Mouse (Mus musculus) MEL (cell line): ENCODE measurements around the gene Vipr1. TPM values are rescaled to one million over a fixed set of nuclear protein-coding genes. Genes with fewer than 3 reads are reported as not detected.

Experiments used
- DNase-seq: peaks from one replicate; pipeline ENCODE4 v3.0.0; 2011; ENCODE audit warnings: low read depth, low spot score
- H3K27ac ChIP-seq: 2 replicates; pipeline ENCODE4 v1.5.1; 2012; ENCODE audit warnings: low read depth, mild to moderate bottlenecking, control low read depth, low read length, moderate library complexity; ENCODE audit not compliant: control insufficient read depth
- H3K27me3 ChIP-seq, 2 experiments: fragments of 150-350 bp in 1 of 2; sonication (generic) in 1 of 2; 2 replicates each; pipeline ENCODE4 v1.6.1; 2012; ENCODE audit warnings: low read length in 2 of 2, mild to moderate bottlenecking in 2 of 2, improper control_type of control experiment in 1 of 2, moderate library complexity in 1 of 2; ENCODE audit not compliant: insufficient read depth in 2 of 2, control insufficient read depth in 1 of 2
- H3K36me3 ChIP-seq, 2 experiments: 2 replicates each; pipeline ENCODE4 v1.6.1; 2012 to 2014; ENCODE audit warnings: low read length in 2 of 2, improper control_type of control experiment in 1 of 2, inconsistent platforms in 1 of 2, mild to moderate bottlenecking in 1 of 2; ENCODE audit not compliant: insufficient read depth in 2 of 2, control insufficient read depth in 1 of 2
- H3K4me1 ChIP-seq, 2 experiments: fragments of 150-350 bp in 1 of 2; sonication (generic) in 1 of 2; 2 replicates each; pipeline ENCODE4 v1.6.1; 2012; ENCODE audit warnings: low read length in 2 of 2, improper control_type of control experiment in 1 of 2, mild to moderate bottlenecking in 1 of 2; ENCODE audit not compliant: insufficient read depth in 2 of 2, control insufficient read depth in 1 of 2
- H3K4me3 ChIP-seq, 2 experiments: fragments of 150-350 bp in 1 of 2; sonication (generic) in 1 of 2; 2 replicates each; pipeline ENCODE4 v1.5.1; 2012; ENCODE audit warnings: low read depth in 2 of 2, low read length in 2 of 2, mild to moderate bottlenecking in 2 of 2, moderate library complexity in 2 of 2, control low read depth in 1 of 2, improper control_type of control experiment in 1 of 2; ENCODE audit not compliant: control insufficient read depth in 1 of 2, insufficient read depth in 1 of 2
- H3K79me2 ChIP-seq: 2 replicates; pipeline ENCODE4 v1.6.1; 2012; ENCODE audit warnings: mild to moderate bottlenecking, low read length, moderate library complexity; ENCODE audit not compliant: control insufficient read depth, poor library complexity, insufficient read depth
- H3K9ac ChIP-seq: 2 replicates; pipeline ENCODE4 v1.6.1; 2012; ENCODE audit warnings: low read depth, mild to moderate bottlenecking, control low read depth, low read length, moderate library complexity; ENCODE audit not compliant: control insufficient read depth, poor library complexity, severe bottlenecking
- H3K9me3 ChIP-seq: fragments of 150-350 bp; sonication (generic); replicated peaks from 2 replicates; pipeline ENCODE4 v1.6.1; 2012; ENCODE audit warnings: mild to moderate bottlenecking, low read length, improper control_type of control experiment, moderate library complexity; ENCODE audit not compliant: insufficient read depth
- BHLHE40 ChIP-seq: IDR thresholded peaks from 2 replicates; pipeline ENCODE4 v1.6.1; 2012; ENCODE audit warnings: low read depth, mild to moderate bottlenecking, inconsistent platforms, low read length, improper control_type of control experiment, borderline replicate concordance
- CHD1 ChIP-seq: IDR thresholded peaks from 2 replicates; pipeline ENCODE4 v1.6.1; 2012; ENCODE audit warnings: low read depth, mild to moderate bottlenecking, inconsistent platforms, low read length, improper control_type of control experiment
- CTCF ChIP-seq, 3 experiments: IDR thresholded peaks in 2 of 3; conservative IDR thresholded peaks in 1 of 3; 2 replicates each; pipeline ENCODE4 v1.5.1; 2011 to 2012; ENCODE audit warnings: low read length in 3 of 3, low read depth in 2 of 3, mild to moderate bottlenecking in 2 of 3, improper control_type of control experiment in 1 of 3, inconsistent platforms in 1 of 3, mixed read lengths in 1 of 3, moderate library complexity in 1 of 3; ENCODE audit not compliant: control insufficient read depth in 1 of 3, insufficient read depth in 1 of 3, poor library complexity in 1 of 3, severe bottlenecking in 1 of 3
- GATA1 ChIP-seq: IDR thresholded peaks from 2 replicates; pipeline ENCODE4 v1.6.1; 2011; ENCODE audit warnings: low read depth, low read length, improper control_type of control experiment
- HCFC1 ChIP-seq: IDR thresholded peaks from 2 replicates; pipeline ENCODE4 v1.6.1; 2012; ENCODE audit warnings: low read depth, mild to moderate bottlenecking, inconsistent platforms, low read length, improper control_type of control experiment, moderate library complexity
- JUND ChIP-seq: IDR thresholded peaks from 2 replicates; pipeline ENCODE4 v1.6.1; 2011; ENCODE audit warnings: low read depth, mild to moderate bottlenecking, improper control_type of control experiment, low read length
- MAFK ChIP-seq: IDR thresholded peaks from 2 replicates; pipeline ENCODE4 v1.6.1; 2011; ENCODE audit warnings: low read depth, mild to moderate bottlenecking, low read length, improper control_type of control experiment, borderline replicate concordance
- MEF2A ChIP-seq: IDR thresholded peaks from 2 replicates; pipeline ENCODE4 v1.6.1; 2014; ENCODE audit warnings: low read depth, mild to moderate bottlenecking, inconsistent platforms, low read length, improper control_type of control experiment; ENCODE audit not compliant: poor library complexity, insufficient replicate concordance, severe bottlenecking; ENCODE audit errors: extremely low read depth
- MXI1 ChIP-seq: IDR thresholded peaks from 2 replicates; pipeline ENCODE4 v1.6.1; 2011; ENCODE audit warnings: mild to moderate bottlenecking, low read depth, low read length, improper control_type of control experiment
- MYB ChIP-seq: IDR thresholded peaks from 2 replicates; pipeline ENCODE4 v1.6.1; 2011; ENCODE audit warnings: mild to moderate bottlenecking, low read depth, low read length, improper control_type of control experiment
- MYC ChIP-seq: IDR thresholded peaks from 2 replicates; pipeline ENCODE4 v1.6.1; 2011; ENCODE audit warnings: low read depth, mild to moderate bottlenecking, low read length, improper control_type of control experiment, moderate library complexity
- NELFE ChIP-seq: IDR thresholded peaks from 2 replicates; pipeline ENCODE4 v1.6.1; 2011; ENCODE audit warnings: low read depth, low read length, improper control_type of control experiment
- NRF1 ChIP-seq: IDR thresholded peaks from 2 replicates; pipeline ENCODE4 v1.6.1; 2014; ENCODE audit warnings: low read depth, mild to moderate bottlenecking, inconsistent platforms, low read length, improper control_type of control experiment, moderate library complexity; ENCODE audit not compliant: poor library complexity, insufficient read depth, severe bottlenecking
- POLR2AphosphoS2 ChIP-seq: IDR thresholded peaks from 2 replicates; pipeline ENCODE4 v1.6.1; 2011; ENCODE audit warnings: low read length, improper control_type of control experiment
- POLR2AphosphoS5 ChIP-seq: IDR thresholded peaks from 2 replicates; pipeline ENCODE4 v1.6.1; 2012; ENCODE audit warnings: low read depth, borderline replicate concordance, mild to moderate bottlenecking, inconsistent platforms, low read length, moderate library complexity, mixed read lengths
- SIN3A ChIP-seq: IDR thresholded peaks from 2 replicates; pipeline ENCODE4 v1.6.1; 2012; ENCODE audit warnings: low read length, improper control_type of control experiment, inconsistent platforms
- SMC3 ChIP-seq: IDR thresholded peaks from 2 replicates; pipeline ENCODE4 v1.6.1; 2011; ENCODE audit warnings: low read depth, low read length, improper control_type of control experiment
- UBTF ChIP-seq: IDR thresholded peaks from 2 replicates; pipeline ENCODE4 v1.6.1; 2012; ENCODE audit warnings: low read depth, mild to moderate bottlenecking, inconsistent platforms, low read length, improper control_type of control experiment, moderate library complexity, borderline replicate concordance; ENCODE audit not compliant: insufficient read depth
- USF2 ChIP-seq, 2 experiments: IDR thresholded peaks; 2 replicates each; pipeline ENCODE4 v1.6.1; 2011 to 2012; ENCODE audit warnings: improper control_type of control experiment in 2 of 2, low read length in 2 of 2, borderline replicate concordance in 1 of 2, inconsistent platforms in 1 of 2, low read depth in 1 of 2, mild to moderate bottlenecking in 1 of 2; ENCODE audit not compliant: insufficient read depth in 1 of 2
- ZC3H11A ChIP-seq: IDR thresholded peaks from 2 replicates; pipeline ENCODE4 v1.6.1; 2012; ENCODE audit warnings: low read depth, mild to moderate bottlenecking, inconsistent platforms, low read length, improper control_type of control experiment
- ZNF384 ChIP-seq: IDR thresholded peaks from 2 replicates; pipeline ENCODE4 v1.6.1; 2012; ENCODE audit warnings: low read depth, mild to moderate bottlenecking, inconsistent platforms, low read length, improper control_type of control experiment
- polyA plus RNA-seq, 2 experiments: library from polyadenylated mRNA; stranded (reverse) in 1 of 2; unstranded in 1 of 2; fragments of >175 nt in 1 of 2; fragments of >200 nt in 1 of 2; gene quantifications; 2 replicates each; pipeline versions ENCODE4 v1.2.1 to v1.2.4; 2012; ENCODE audit warnings: low replicate concordance in 2 of 2, low read depth in 1 of 2; ENCODE audit not compliant: insufficient read length in 2 of 2, insufficient read depth in 1 of 2, missing spikeins in 1 of 2
- total RNA-seq: library from RNA; depleted of rRNA; stranded (reverse); fragments of 300-350 nt; gene quantifications from 2 replicates; pipeline ENCODE4 v1.2.3, GENCODE M21; 2012

The Vipr1 gene
- total and polyA plus RNA-seq, 3 experiments: not detected

DNA sequence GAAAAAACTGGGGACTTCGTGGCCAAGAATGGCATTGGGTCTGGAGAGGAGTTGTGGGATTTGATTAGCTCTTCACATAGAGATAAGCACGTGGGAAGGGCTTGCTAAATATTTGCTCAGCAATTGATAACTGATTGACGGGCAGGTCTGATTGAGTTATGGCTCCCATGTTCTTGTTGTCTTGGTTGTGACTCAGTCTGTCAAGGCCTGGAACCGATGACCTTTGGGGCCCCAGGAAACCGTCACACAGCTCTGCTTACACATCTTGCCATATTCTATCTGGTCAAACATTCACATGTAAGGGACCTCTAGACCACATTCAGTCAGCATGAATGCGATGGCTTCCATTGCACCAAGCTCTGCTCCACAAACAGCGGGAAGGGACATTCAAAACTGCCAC, 15.7 kb downstream of the Vipr1 start:
- Histone ChIP-seq H3K79me2 (no peaks in the 10 kb centered on the region), H3K27me3 (no peaks in the 10 kb centered on the region), H3K36me3 (no peaks in the 10 kb centered on the region), H3K4me1 (no peaks in the 10 kb centered on the region), H3K4me3 (no peak overlapping the region), H3K9me3 (no peaks in the 10 kb centered on the region), H3K27ac (no peak overlapping the region), H3K9ac (no peak overlapping the region)
- DNase-seq: no peak
- TF ChIP-seq CTCF (IDR thresholded peaks at IDR 0.05 in 2 of 3, conservative IDR thresholded peaks at IDR 0.05 in 1 of 3; ENCODE audit: control insufficient read depth in 1 of 3, insufficient read depth in 1 of 3, low read depth in 2 of 3, low read length in 3 of 3, poor library complexity in 1 of 3, severe bottlenecking in 1 of 3) (no peak), MXI1 (no peak), MYB (no peak), USF2 (IDR thresholded peaks at IDR 0.05; ENCODE audit: borderline replicate concordance in 1 of 2, insufficient read depth in 1 of 2, low read depth in 1 of 2, low read length in 2 of 2) (no peak), BHLHE40 (no peak), ZC3H11A (no peak), SIN3A (no peak), MYC (no peak), NRF1 (no peak), GATA1 (no peak), POLR2AphosphoS5 (no peak)

DNA sequence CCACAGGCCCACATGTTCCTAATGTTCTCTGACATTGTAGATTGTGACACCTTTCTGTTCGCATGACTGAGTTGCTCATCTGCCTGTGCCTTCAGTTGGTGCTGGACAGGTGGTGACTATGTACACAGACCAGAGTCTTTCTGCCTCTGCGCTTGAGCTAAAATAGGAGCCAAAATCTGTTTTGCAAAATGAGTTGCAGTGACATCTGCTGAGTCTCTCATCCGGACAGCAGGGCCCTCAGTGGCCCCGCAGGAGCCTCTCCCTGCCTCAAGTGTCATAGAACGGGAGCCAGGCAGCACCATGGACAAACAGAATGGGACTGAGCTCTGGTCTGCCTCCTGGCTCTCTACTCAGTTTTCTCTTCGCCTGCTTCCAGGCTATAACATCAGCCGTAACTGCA, 17.3 kb downstream of the Vipr1 start:
- no peak for DNase-seq
- Histone ChIP-seq H3K9me3 (no peaks in the 10 kb centered on the region), H3K4me1 (no peaks in the 10 kb centered on the region), H3K4me3 (no peak overlapping the region), H3K27ac (no peak overlapping the region), H3K79me2 (no peaks in the 10 kb centered on the region), H3K36me3 (no peaks in the 10 kb centered on the region), H3K27me3 (no peaks in the 10 kb centered on the region), H3K9ac (no peak overlapping the region)
- TF ChIP-seq HCFC1 (no peak), NRF1 (no peak), UBTF (no peak), POLR2AphosphoS2 (no peak), JUND (no peak), POLR2AphosphoS5 (no peak), CHD1 (no peak), NELFE (no peak), GATA1 (no peak), CTCF (IDR thresholded peaks at IDR 0.05 in 2 of 3, conservative IDR thresholded peaks at IDR 0.05 in 1 of 3; ENCODE audit: control insufficient read depth in 1 of 3, insufficient read depth in 1 of 3, low read depth in 2 of 3, low read length in 3 of 3, poor library complexity in 1 of 3, severe bottlenecking in 1 of 3) (no peak), ZNF384 (no peak), MEF2A (no peak), MAFK (no peak), SMC3 (no peak)
